Mouse (Mus musculus) CH12.LX (cell line): ENCODE measurements around the gene Pmepa1. TPM values are rescaled to one million over a fixed set of nuclear protein-coding genes. Genes with fewer than 3 reads are reported as not detected.

Source experiments
- DNase-seq: peaks from one replicate; pipeline ENCODE4 v3.0.0-alpha.2; 2013; ENCODE audit errors: extremely low read depth
- H3K27ac ChIP-seq: 2 replicates; pipeline ENCODE4 v1.5.1; 2012; ENCODE audit warnings: low read depth, mild to moderate bottlenecking, control low read depth, moderate library complexity; ENCODE audit not compliant: insufficient read depth
- H3K27me3 ChIP-seq: replicated peaks from 2 replicates; pipeline ENCODE3; 2012; ENCODE audit warnings: inconsistent platforms
- H3K36me3 ChIP-seq, 2 experiments: replicated peaks in 1 of 2; 2 replicates each; pipeline versions ENCODE3 to v1.6.1; 2012; ENCODE audit warnings: inconsistent platforms in 1 of 2, low read length in 1 of 2, mild to moderate bottlenecking in 1 of 2, mixed read lengths in 1 of 2, moderate library complexity in 1 of 2; ENCODE audit not compliant: control insufficient read depth in 1 of 2, insufficient read depth in 1 of 2
- H3K4me1 ChIP-seq, 2 experiments: 2 replicates each; pipeline ENCODE4 v1.6.1; 2012; ENCODE audit warnings: inconsistent platforms in 1 of 2, moderate library complexity in 1 of 2; ENCODE audit not compliant: insufficient read depth in 2 of 2, control insufficient read depth in 1 of 2
- H3K4me2 ChIP-seq: 2 replicates; pipeline ENCODE4 v1.6.1; 2012; ENCODE audit warnings: low read depth, mild to moderate bottlenecking, control low read depth; ENCODE audit not compliant: poor library complexity, insufficient read depth, severe bottlenecking
- H3K4me3 ChIP-seq, 3 experiments: fragments of 150-350 bp in 1 of 3; sonication (generic) in 1 of 3; replicated peaks in 1 of 3; 2 replicates each; pipeline versions ENCODE3 to v1.5.1; 2011 to 2012; ENCODE audit warnings: low read depth in 2 of 3, low read length in 2 of 3, mild to moderate bottlenecking in 2 of 3, moderate library complexity in 2 of 3, control low read depth in 1 of 3, improper control_type of control experiment in 1 of 3, inconsistent platforms in 1 of 3, mixed read lengths in 1 of 3; ENCODE audit not compliant: poor library complexity in 1 of 3
- H3K79me2 ChIP-seq: replicated peaks from 2 replicates; pipeline ENCODE4 v1.6.1; 2012; ENCODE audit warnings: mild to moderate bottlenecking, moderate library complexity; ENCODE audit not compliant: control insufficient read depth, poor library complexity, insufficient read depth, severe bottlenecking; ENCODE audit errors: extremely low read depth
- H3K9ac ChIP-seq: 2 replicates; pipeline ENCODE4 v1.6.1; 2012; ENCODE audit warnings: low read depth, mild to moderate bottlenecking, control low read depth, moderate library complexity; ENCODE audit not compliant: insufficient read depth
- H3K9me3 ChIP-seq: replicated peaks from 2 replicates; pipeline ENCODE3; 2012; ENCODE audit warnings: low read length, inconsistent platforms, mixed read lengths
- BHLHE40 ChIP-seq: IDR thresholded peaks from 2 replicates; pipeline ENCODE4 v1.6.1; 2011; ENCODE audit warnings: mild to moderate bottlenecking, low read depth, low read length, improper control_type of control experiment
- CHD1 ChIP-seq: IDR thresholded peaks from 2 replicates; pipeline ENCODE4 v1.6.1; 2012; ENCODE audit warnings: low read depth, low read length, improper control_type of control experiment, inconsistent platforms
- CHD2 ChIP-seq: IDR thresholded peaks from 2 replicates; pipeline ENCODE4 v1.6.1; 2011; ENCODE audit warnings: low read length, improper control_type of control experiment
- CTCF ChIP-seq, 2 experiments: IDR thresholded peaks in 1 of 2; conservative IDR thresholded peaks in 1 of 2; 2 replicates each; pipeline ENCODE4 v1.5.1; 2011 to 2012; ENCODE audit warnings: low read depth in 2 of 2, low read length in 2 of 2, improper control_type of control experiment in 1 of 2, inconsistent platforms in 1 of 2, mild to moderate bottlenecking in 1 of 2, moderate library complexity in 1 of 2
- E2F4 ChIP-seq: IDR thresholded peaks from 2 replicates; pipeline ENCODE4 v1.6.1; 2011; ENCODE audit warnings: low read depth, low read length, improper control_type of control experiment; ENCODE audit not compliant: insufficient replicate concordance
- ETS1 ChIP-seq: conservative IDR thresholded peaks from 2 replicates; pipeline ENCODE4 v1.6.1; 2012; ENCODE audit warnings: low read depth, mild to moderate bottlenecking, inconsistent platforms, low read length, improper control_type of control experiment, moderate library complexity
- HCFC1 ChIP-seq: IDR thresholded peaks from 2 replicates; pipeline ENCODE4 v1.6.1; 2012; ENCODE audit warnings: low read depth, mild to moderate bottlenecking, inconsistent platforms, low read length, improper control_type of control experiment
- JUN ChIP-seq: IDR thresholded peaks from 2 replicates; pipeline ENCODE4 v1.6.1; 2011; ENCODE audit warnings: low read depth, mild to moderate bottlenecking, low read length, improper control_type of control experiment, moderate library complexity; ENCODE audit not compliant: insufficient read depth
- JUND ChIP-seq: conservative IDR thresholded peaks from 2 replicates; pipeline ENCODE4 v1.6.1; 2011; ENCODE audit warnings: low read depth, low read length, improper control_type of control experiment
- KAT2A ChIP-seq: IDR thresholded peaks from 2 replicates; pipeline ENCODE4 v1.6.1; 2012; ENCODE audit warnings: low read length, improper control_type of control experiment, inconsistent platforms; ENCODE audit not compliant: insufficient replicate concordance
- MAX ChIP-seq: IDR thresholded peaks from 2 replicates; pipeline ENCODE4 v1.6.1; 2011; ENCODE audit warnings: low read length, improper control_type of control experiment
- MAZ ChIP-seq: IDR thresholded peaks from 2 replicates; pipeline ENCODE4 v1.6.1; 2012; ENCODE audit warnings: low read depth, mild to moderate bottlenecking, inconsistent platforms, low read length, improper control_type of control experiment, moderate library complexity
- MEF2A ChIP-seq: IDR thresholded peaks from 2 replicates; pipeline ENCODE4 v1.6.1; 2014; ENCODE audit warnings: low read depth, mild to moderate bottlenecking, inconsistent platforms, low read length, improper control_type of control experiment, borderline replicate concordance
- MYC ChIP-seq: IDR thresholded peaks from 2 replicates; pipeline ENCODE4 v1.6.1; 2011; ENCODE audit warnings: low read depth, mild to moderate bottlenecking, improper control_type of control experiment, low read length
- NELFE ChIP-seq: IDR thresholded peaks from 2 replicates; pipeline ENCODE4 v1.6.1; 2011; ENCODE audit warnings: low read depth, low read length, improper control_type of control experiment
- NRF1 ChIP-seq: IDR thresholded peaks from 2 replicates; pipeline ENCODE4 v1.6.1; 2014; ENCODE audit warnings: low read depth, mild to moderate bottlenecking, inconsistent platforms, low read length, improper control_type of control experiment, moderate library complexity
- SIN3A ChIP-seq: IDR thresholded peaks from 2 replicates; pipeline ENCODE4 v1.6.1; 2012; ENCODE audit warnings: low read length, improper control_type of control experiment, inconsistent platforms
- USF2 ChIP-seq: conservative IDR thresholded peaks from 2 replicates; pipeline ENCODE4 v1.6.1; 2011; ENCODE audit warnings: low read depth, low read length, improper control_type of control experiment
- ZC3H11A ChIP-seq: IDR thresholded peaks from 2 replicates; pipeline ENCODE4 v1.6.1; 2012; ENCODE audit warnings: low read depth, mild to moderate bottlenecking, inconsistent platforms, low read length, improper control_type of control experiment
- dilution Hi-C: fragments of 300-500 bp; cut with MboI; formaldehyde crosslinking; loops from 2 replicates; pipeline ENCODE4 v1.14.3; 2020; ENCODE audit warnings: low sequenced_read_pairs; ENCODE audit not compliant: extremely low pct_unique_long_range_greater_than_20kb, extremely low pct_ligation_motif_present
- in situ Hi-C: fragments of 300-500 bp; cut with MboI; formaldehyde crosslinking; loops from 3 replicates; pipeline ENCODE4 v1.14.3; 2019; ENCODE audit warnings: low sequenced_read_pairs, low pct_ligation_motif_present, low pct_unique_long_range_greater_than_20kb, mixed read lengths
- polyA plus RNA-seq: library from polyadenylated mRNA; unstranded; fragments of >175 nt; gene quantifications from 2 replicates; pipeline ENCODE4 v1.2.1, GENCODE M21; 2012; ENCODE audit warnings: low read depth; ENCODE audit not compliant: insufficient read length
- total RNA-seq, 2 experiments: library from RNA; depleted of rRNA; stranded (reverse); fragments of 300-350 nt in 1 of 2; fragments of >200 nt in 1 of 2; gene quantifications; 2 replicates each; pipeline ENCODE4 v1.2.3; 2012 to 2014

Pmepa1 gene
- total and polyA plus RNA-seq, 3 experiments = 1.6 to 11.8 (median 9.9) TPM

- peak; percentile 40; the same call in 1 of the 2 replicates for TF ChIP-seq MYC
- TF ChIP-seq BHLHE40 = 0 out of 2 replicates have a peak, but pooled peaks have one; percentile 25
- TF ChIP-seq MAZ = 0 out of 2 replicates have a peak, but pooled peaks have one; percentile 42
- no peak for TF ChIP-seq CHD2
- 0 out of 2 replicates have a peak, but pooled peaks have one; percentile 7 for TF ChIP-seq MEF2A
- TF ChIP-seq, all 38 proteins: peak for 10
These were observed 46.6 kb downstream of the Pmepa1 start (continued) for GRCm38 (mm10) chr2:173229578-173230224.

DNA sequence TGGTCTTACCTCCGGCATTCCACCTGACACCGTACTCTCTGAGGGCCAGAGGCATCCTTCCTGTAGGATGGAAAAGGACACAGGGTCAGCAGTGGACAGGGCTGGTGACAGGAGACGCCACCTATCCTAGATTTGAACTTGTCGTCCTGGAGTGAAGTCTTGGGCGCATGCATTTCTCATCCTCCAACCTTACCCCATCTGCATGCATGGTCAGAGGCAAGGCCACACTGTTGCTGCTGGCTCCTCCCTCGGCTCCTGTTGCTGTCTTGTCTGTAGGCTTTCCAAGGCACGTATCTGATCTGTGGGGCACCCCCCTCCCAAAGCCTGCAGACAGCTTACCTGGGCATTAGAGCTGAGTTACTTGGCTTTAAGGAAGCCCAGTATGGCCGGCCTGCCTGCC is 47.8 kb downstream of the Pmepa1 start:
- H3K4me2 ChIP-seq = no peak overlapping the region
- no peaks in the 10 kb centered on the region for H3K27me3 ChIP-seq
- H3K27ac ChIP-seq = no peak overlapping the region
- H3K4me3 ChIP-seq = no peak overlapping the region
- H3K79me2 ChIP-seq = no peaks in the 10 kb centered on the region
- DNase-seq = no peak
- H3K9me3 ChIP-seq = no peaks in the 10 kb centered on the region
- TF ChIP-seq SIN3A = no peak
- no peak for TF ChIP-seq MAZ
- TF ChIP-seq KAT2A = no peak
- TF ChIP-seq HCFC1 = no peak
- TF ChIP-seq JUND = no peak
- no peak for TF ChIP-seq MAX
- no peak for TF ChIP-seq NELFE
- TF ChIP-seq MEF2A = no peak
- no peak for TF ChIP-seq CHD2
- no peak for TF ChIP-seq NRF1
- TF ChIP-seq ZC3H11A = no peak
- TF ChIP-seq JUN = no peak
- no peak for TF ChIP-seq E2F4
- TF ChIP-seq CTCF (conservative IDR thresholded peaks at IDR 0.05 in 1 of 2, IDR thresholded peaks at IDR 0.05 in 1 of 2; ENCODE audit: low read depth in 2 of 2, low read length in 2 of 2) = no peak
- no peak for TF ChIP-seq USF2
- no peak for TF ChIP-seq CHD1
- no peak for TF ChIP-seq ETS1
- no peak overlapping the region for H3K9ac ChIP-seq
- peaks cover 13 to 34% of the 10 kb centered on the region in 2 experiments for H3K4me1 ChIP-seq
- dilution Hi-C loops = no loop called here
- in situ Hi-C loops = loop anchor here (5.0 kb wide), 1 partner anchor 319 kb away; no protein-coding TSS in a partner anchor
- peaks cover 43 to 63% of the 10 kb centered on the region in 2 experiments for H3K36me3 ChIP-seq
